Mouse (Mus musculus) midbrain, embryonic 11.5 days (tissue): ENCODE data around the gene Camsap2. TPM values are rescaled to one million over a fixed set of nuclear protein-coding genes. Genes with fewer than 3 reads are reported as not detected.
A peak's percentile ranks its signal among the peaks of the same experiment; 100 is the strongest.

Source experiments
- ATAC-seq: fragments of 200-750 bp; cut with Nextera tagmentation; 2 replicates; pipeline ENCODE4 v1.8.0; 2017; ENCODE audit warnings: moderate TSS enrichment, moderate library complexity; ENCODE audit not compliant: low FRiP score
- DNase-seq: peaks from one replicate; pipeline ENCODE4 v3.0.0; 2015; ENCODE audit warnings: low spot score; ENCODE audit errors: missing footprints
- H3K27ac ChIP-seq: fragments of 300-500 bp; sonication (generic); 2 replicates; pipeline ENCODE4 v1.5.1; 2014; ENCODE audit warnings: low read depth, low read length
- H3K27me3 ChIP-seq: fragments of 300-500 bp; sonication (generic); 2 replicates; pipeline ENCODE4 v1.6.1; 2014; ENCODE audit warnings: mild to moderate bottlenecking, low read length, moderate library complexity, mixed read lengths; ENCODE audit not compliant: control insufficient read depth, insufficient read depth
- H3K36me3 ChIP-seq: fragments of 300-500 bp; sonication (generic); 2 replicates; pipeline ENCODE4 v1.6.1; 2014; ENCODE audit warnings: mild to moderate bottlenecking, low read length, moderate library complexity, mixed read lengths; ENCODE audit not compliant: control insufficient read depth, insufficient read depth
- H3K4me1 ChIP-seq: fragments of 300-500 bp; sonication (generic); 2 replicates; pipeline ENCODE4 v1.6.1; 2014; ENCODE audit warnings: low read length; ENCODE audit not compliant: control insufficient read depth, insufficient read depth
- H3K4me2 ChIP-seq: fragments of 300-500 bp; sonication (generic); 2 replicates; pipeline ENCODE4 v1.6.1; 2014; ENCODE audit warnings: mild to moderate bottlenecking, moderate library complexity
- H3K4me3 ChIP-seq: fragments of 300-500 bp; sonication (generic); 2 replicates; pipeline ENCODE4 v1.5.1; 2014; ENCODE audit warnings: low read depth, low read length
- H3K9ac ChIP-seq: fragments of 300-500 bp; sonication (generic); 2 replicates; pipeline ENCODE4 v1.6.1; 2014; ENCODE audit warnings: low read length
- H3K9me3 ChIP-seq: fragments of 300-500 bp; sonication (generic); 2 replicates; pipeline ENCODE4 v1.6.1; 2016; ENCODE audit warnings: low read length; ENCODE audit not compliant: control insufficient read depth
- WGBS: fragments of 180-500 bp; shearing (Covaris S2); extraction: QIAGEN DNeasy Blood & Tissue Kit; methylation state at CpG from one replicate; pipeline ENCODE4 v1.1.7; 2014; 5-methylcytosine and 5-hydroxymethylcytosine counted together
- polyA plus RNA-seq: library from polyadenylated mRNA; unstranded; fragments of >200 nt; fragmentation: Nextera tagmentation; extraction: Ambion mirVana; gene quantifications from 2 replicates; pipeline ENCODE4 v1.2.1, GENCODE M21; 2014

Camsap2 gene
- polyA plus RNA-seq, 1 experiment from 2014 or later = 32.7 TPM

DNA sequence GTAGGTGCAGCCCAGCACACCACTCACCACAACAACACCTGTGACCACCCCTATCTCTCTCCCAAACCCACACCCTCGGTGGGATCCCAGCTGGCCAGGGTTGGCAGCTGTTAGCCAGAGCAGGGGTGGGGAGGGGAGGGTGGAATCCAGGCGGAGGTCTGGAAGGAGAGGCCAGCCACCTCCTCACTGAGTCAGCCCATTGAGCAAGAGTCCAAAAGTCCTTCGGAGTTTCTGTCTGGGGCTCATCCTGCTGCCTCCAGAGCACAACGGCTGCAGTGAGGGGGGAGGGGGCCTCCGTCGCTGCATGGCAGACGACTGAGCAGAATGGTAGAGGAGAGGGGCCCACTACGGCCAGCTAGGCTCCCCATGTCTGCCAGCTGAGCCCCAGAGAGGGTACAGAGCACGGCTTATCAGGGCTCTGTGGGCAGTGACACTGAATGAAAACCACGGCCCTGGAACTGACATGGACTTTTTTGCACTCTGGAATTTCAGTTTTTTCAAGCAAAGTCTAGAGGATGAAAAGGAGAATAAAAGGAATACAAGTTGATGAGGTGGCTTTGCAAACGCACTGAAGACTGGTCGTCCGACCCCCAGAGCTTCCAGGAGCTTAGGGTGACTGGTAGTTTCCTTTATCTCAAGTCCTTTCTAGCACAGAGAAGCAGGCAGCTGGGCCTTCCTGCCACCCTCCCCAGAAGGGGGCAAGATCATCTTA lies 117.4 kb downstream of the Camsap2 start:
- H3K4me3 ChIP-seq = no peak overlapping the region
- H3K4me1 ChIP-seq = peaks cover 47% of the 10 kb centered on the region
- ATAC-seq = peak; percentile 36
- peak; percentile 87 for DNase-seq
- H3K4me2 ChIP-seq = 0 out of 2 replicates have a peak overlapping the region, but pooled peaks have one; percentile 4
- H3K27me3 ChIP-seq = no peaks in the 10 kb centered on the region; the same call in 1 of the 2 replicates
- 10% methylated on average over 13 of the region's 13 CpGs for WGBS
- peaks cover 9% of the 10 kb centered on the region; the same call in 1 of the 2 replicates for H3K36me3 ChIP-seq
- H3K9me3 ChIP-seq = no peaks in the 10 kb centered on the region
- peak overlapping the region; percentile 31; the same call in 1 of the 2 replicates for H3K9ac ChIP-seq
- H3K27ac ChIP-seq = no peak overlapping the region

DNA sequence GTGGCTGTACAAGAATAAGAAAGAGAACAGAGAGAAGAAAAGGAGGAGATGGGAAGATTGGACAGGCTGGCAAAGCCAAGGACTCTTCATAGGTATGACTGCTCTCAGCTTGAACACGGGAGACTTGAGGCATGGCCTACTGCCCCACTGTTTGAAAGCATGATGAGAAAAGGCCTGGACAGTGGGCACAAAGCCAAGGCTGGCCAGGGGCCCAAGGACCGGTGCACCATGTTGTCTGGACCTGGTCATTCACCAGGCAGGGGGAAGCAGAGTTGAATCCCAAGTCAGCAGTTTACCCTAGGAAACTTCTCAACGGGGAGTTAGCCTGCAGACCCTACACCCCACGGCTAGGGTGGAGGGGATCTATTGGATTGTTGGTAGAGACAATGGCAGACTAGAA lies 118.0 kb downstream of the Camsap2 start:
- H3K27me3 ChIP-seq = no peaks in the 10 kb centered on the region; the same call in 1 of the 2 replicates
- WGBS = 77% methylated on average over 4 of the region's 4 CpGs
- H3K4me3 ChIP-seq = no peak overlapping the region
- no peak overlapping the region for H3K4me2 ChIP-seq
- no peaks in the 10 kb centered on the region for H3K9me3 ChIP-seq
- ATAC-seq (no peak), DNase-seq (peak; percentile 54)
- peaks cover 9% of the 10 kb centered on the region; the same call in 1 of the 2 replicates for H3K36me3 ChIP-seq
- peaks cover 47% of the 10 kb centered on the region for H3K4me1 ChIP-seq
- H3K9ac ChIP-seq = no peak overlapping the region
- no peak overlapping the region for H3K27ac ChIP-seq

DNA sequence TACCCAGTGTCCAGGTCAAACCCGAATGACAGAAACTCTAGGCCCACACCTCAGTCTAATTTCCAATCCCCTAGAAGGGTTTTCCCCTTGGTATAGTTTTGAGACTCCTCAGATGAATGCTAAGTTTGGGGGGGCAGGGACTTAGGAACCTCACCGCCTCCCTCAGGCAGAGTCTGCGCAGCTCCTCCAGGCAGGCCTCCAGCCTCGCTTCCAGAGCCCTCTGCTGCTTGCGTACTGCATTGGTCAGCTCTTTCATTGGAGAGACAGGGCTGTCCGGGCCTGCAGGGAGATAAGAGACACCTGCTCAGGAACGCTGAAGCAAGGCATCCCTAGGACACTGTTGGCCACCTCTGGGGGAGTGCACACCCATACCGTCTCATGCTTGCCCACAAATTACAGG lies 119.3 kb downstream of the Camsap2 start:
- H3K27ac ChIP-seq = no peak overlapping the region

DNA sequence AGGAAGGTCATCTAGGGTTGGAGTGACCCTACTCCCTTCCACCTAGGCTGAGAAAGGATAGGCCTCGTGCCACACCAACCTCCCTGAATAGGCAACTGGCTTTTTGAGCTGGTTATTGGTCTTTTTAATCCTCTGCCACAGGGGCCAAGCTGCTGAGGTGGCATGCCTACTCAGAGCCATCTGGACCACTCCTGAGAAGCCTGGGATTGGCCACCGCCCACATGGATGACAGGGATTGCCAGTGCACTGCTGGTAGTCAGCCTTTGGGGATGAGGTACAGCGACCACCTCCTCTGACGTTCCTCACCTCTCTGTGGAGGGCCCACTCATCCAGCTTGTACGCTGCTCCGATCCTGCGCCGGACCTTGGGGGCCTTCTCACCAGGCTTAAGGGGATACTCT lies 120.1 kb downstream of the Camsap2 start:
- Histone ChIP-seq H3K9me3 (no peaks in the 10 kb centered on the region), H3K9ac (no peak overlapping the region), H3K36me3 (peaks cover 9% of the 10 kb centered on the region; the same call in 1 of the 2 replicates), H3K27me3 (no peaks in the 10 kb centered on the region; the same call in 1 of the 2 replicates), H3K4me3 (no peak overlapping the region), H3K27ac (no peak overlapping the region), H3K4me2 (no peak overlapping the region), H3K4me1 (peaks cover 29% of the 10 kb centered on the region)
- no peak for DNase-seq
- 89% methylated on average over 8 of the region's 8 CpGs for WGBS
- ATAC-seq = no peak

More for the DNA sequence above, 119.3 kb downstream of the Camsap2 start:
- peaks cover 9% of the 10 kb centered on the region; the same call in 1 of the 2 replicates for H3K36me3 ChIP-seq
- H3K9me3 ChIP-seq = no peaks in the 10 kb centered on the region
- H3K27me3 ChIP-seq = no peaks in the 10 kb centered on the region; the same call in 1 of the 2 replicates
- no peak overlapping the region for H3K9ac ChIP-seq
- H3K4me2 ChIP-seq = no peak overlapping the region
- H3K4me1 ChIP-seq = peaks cover 37% of the 10 kb centered on the region
- ATAC-seq (no peak), DNase-seq (peak; percentile 73)
- WGBS = 91% methylated on average over 8 of the region's 8 CpGs
- no peak overlapping the region for H3K4me3 ChIP-seq

DNA sequence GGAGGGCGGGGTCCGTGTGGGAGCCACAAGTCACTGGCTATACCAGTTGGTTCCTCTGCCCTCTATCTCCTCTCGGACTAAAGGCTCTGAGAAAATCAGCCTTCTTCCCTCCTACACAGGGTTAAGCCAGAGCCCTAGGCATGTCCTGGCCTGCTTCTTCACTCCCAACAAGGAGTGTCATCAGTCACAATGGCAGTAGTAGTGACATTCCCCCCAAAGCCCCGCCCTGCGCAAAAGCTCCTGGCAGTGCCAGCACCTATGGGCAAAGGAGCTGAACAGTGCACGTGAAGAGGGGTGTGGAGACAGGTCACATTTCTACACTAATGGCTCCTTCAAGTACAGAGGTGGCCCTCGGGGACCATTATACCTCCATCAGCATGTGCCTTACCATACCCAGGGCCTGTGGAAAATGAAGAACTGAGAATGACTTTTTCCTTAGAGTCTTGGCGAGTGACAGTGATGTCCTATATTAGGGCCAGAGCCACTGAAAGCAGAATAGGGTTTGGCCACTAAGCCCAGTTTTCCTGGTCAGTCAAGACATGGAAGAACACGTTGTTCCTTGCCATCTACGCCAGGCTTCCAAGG lies 122.1 kb downstream of the Camsap2 start:
- Histone ChIP-seq H3K9me3 (no peaks in the 10 kb centered on the region), H3K4me3 (no peak overlapping the region), H3K9ac (no peak overlapping the region), H3K4me2 (no peak overlapping the region), H3K27ac (no peak overlapping the region), H3K27me3 (no peaks in the 10 kb centered on the region), H3K4me1 (peaks cover 11% of the 10 kb centered on the region), H3K36me3 (peaks cover 9% of the 10 kb centered on the region; the same call in 1 of the 2 replicates)
- ATAC-seq (no peak), DNase-seq (no peak)
- 95% methylated on average over 10 of the region's 10 CpGs for WGBS

DNA sequence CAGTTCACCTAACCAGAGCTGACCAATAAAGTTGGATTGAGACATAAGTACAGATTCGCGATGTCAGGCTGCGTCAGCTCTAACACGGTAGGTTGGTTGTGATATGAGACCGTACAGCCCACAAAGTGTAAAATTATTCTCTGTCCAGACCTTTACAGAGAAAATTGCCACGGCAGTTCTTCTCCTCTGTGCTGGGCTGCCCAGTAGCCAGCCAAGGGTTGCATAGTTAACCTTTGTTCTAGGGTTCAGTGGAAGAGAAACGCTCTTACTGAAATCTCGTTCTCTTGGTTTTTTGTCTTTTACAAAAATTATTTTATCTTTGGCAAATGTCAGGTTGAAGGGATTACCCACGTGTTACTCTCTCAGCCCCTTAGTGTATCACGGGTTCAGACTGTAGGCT lies 123.5 kb downstream of the Camsap2 start:
- ATAC-seq = no peak
- H3K4me2 ChIP-seq = no peak overlapping the region
- WGBS = 92% methylated on average over 10 of the region's 10 CpGs
- H3K9me3 ChIP-seq = no peaks in the 10 kb centered on the region
- peaks cover 2% of the 10 kb centered on the region; the same call in 1 of the 2 replicates for H3K4me1 ChIP-seq
- peaks cover 12% of the 10 kb centered on the region for H3K36me3 ChIP-seq
- H3K4me3 ChIP-seq = no peak overlapping the region
- no peaks in the 10 kb centered on the region for H3K27me3 ChIP-seq
- no peak for DNase-seq
- no peak overlapping the region for H3K27ac ChIP-seq
- no peak overlapping the region for H3K9ac ChIP-seq

DNA sequence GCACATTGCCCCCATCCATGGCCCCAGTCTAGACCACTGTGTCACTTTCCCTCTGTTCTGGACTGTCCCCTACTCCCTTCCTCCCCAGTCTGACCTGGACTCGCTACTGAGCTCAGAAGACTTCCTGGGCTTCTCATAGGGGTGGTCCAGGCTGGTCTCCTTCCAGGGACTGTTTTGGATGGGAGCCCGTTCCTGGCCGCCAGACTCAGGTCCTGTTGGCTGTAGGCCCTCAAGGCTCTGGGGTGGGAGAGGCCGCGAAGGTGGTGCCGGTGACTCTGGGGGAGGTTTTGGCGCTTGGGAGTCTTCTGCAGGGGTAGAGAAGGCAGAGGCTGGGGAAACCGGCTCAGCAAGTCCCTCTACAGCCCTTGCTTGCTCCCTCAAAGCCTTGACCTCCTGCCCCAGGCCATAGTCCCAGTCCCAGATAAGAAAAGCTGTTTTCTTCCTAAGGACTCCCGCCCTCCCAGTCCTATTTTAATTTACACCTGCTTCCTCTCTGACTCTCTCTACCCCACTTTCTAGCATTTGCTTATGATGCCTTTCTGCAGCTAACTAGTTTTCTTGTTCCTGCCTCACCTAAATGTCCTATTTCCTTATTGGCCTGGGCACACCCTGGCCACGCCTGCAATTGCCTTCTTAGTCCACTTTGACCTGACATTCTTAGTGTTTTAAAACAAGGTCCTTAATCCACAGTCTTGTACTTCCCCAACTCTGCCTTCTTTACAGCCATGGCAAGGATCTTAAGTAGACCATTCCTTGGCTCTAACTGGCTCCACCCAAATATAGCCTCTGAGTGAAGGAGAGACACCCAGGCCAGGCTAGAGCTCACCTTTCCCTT lies 125.7 kb downstream of the Camsap2 start:
- WGBS = 92% methylated on average over 10 of the region's 10 CpGs
- DNase-seq = no peak
- peaks cover under 1% of the 10 kb centered on the region; the same call in 1 of the 2 replicates for H3K4me1 ChIP-seq
- H3K27ac ChIP-seq = no peak overlapping the region
- no peaks in the 10 kb centered on the region for H3K27me3 ChIP-seq
- peaks cover 19% of the 10 kb centered on the region for H3K36me3 ChIP-seq
- H3K4me3 ChIP-seq = no peak overlapping the region
- no peaks in the 10 kb centered on the region for H3K9me3 ChIP-seq
- H3K9ac ChIP-seq = no peak overlapping the region
- H3K4me2 ChIP-seq = no peak overlapping the region
- ATAC-seq = no peak
